Mouse (Mus musculus) embryonic fibroblast, embryonic 13.5 days (primary cell): ENCODE data around the gene Fcgr1. TPM values are rescaled to one million over a fixed set of nuclear protein-coding genes. Genes with fewer than 3 reads are reported as not detected.

Source experiments
- H3K27ac ChIP-seq: 2 replicates; pipeline ENCODE4 v1.5.1; 2012; ENCODE audit warnings: low read length, control low read depth, inconsistent platforms; ENCODE audit not compliant: insufficient read depth
- H3K4me1 ChIP-seq: 2 replicates; pipeline ENCODE4 v1.6.1; 2011; ENCODE audit warnings: low read length; ENCODE audit not compliant: control insufficient read depth, insufficient read depth
- H3K4me3 ChIP-seq: 2 replicates; pipeline ENCODE4 v1.5.1; 2011; ENCODE audit warnings: mild to moderate bottlenecking, control low read depth, low read length; ENCODE audit not compliant: insufficient read depth
- CTCF ChIP-seq: IDR thresholded peaks from 2 replicates; pipeline ENCODE4 v1.5.1; 2011; ENCODE audit warnings: mild to moderate bottlenecking, control low read depth, low read length, moderate library complexity, borderline replicate concordance; ENCODE audit not compliant: insufficient read depth
- POLR2A ChIP-seq: IDR thresholded peaks from 2 replicates; pipeline ENCODE4 v1.6.1; 2011; ENCODE audit warnings: low read depth, mild to moderate bottlenecking, control low read depth, low read length, moderate library complexity
- polyA plus RNA-seq: library from polyadenylated mRNA; stranded (reverse); fragments of >200 nt; gene quantifications from 2 replicates; pipeline ENCODE4 v1.2.4, GENCODE M21; 2011; ENCODE audit warnings: low read depth; ENCODE audit not compliant: missing spikeins, insufficient read length

The Fcgr1 gene
- polyA plus RNA-seq, 1 experiment: 0.61 TPM

- TF ChIP-seq POLR2A (no peak), CTCF (no peak)
- Histone ChIP-seq H3K27ac (no peak overlapping the region), H3K4me3 (peak overlapping the region; percentile 52), H3K4me1 (no peaks in the 10 kb centered on the region)
Observed at GRCm38 (mm10) chr3:96334175-96335162, 40.7 kb upstream of the Fcgr1 start.

DNA sequence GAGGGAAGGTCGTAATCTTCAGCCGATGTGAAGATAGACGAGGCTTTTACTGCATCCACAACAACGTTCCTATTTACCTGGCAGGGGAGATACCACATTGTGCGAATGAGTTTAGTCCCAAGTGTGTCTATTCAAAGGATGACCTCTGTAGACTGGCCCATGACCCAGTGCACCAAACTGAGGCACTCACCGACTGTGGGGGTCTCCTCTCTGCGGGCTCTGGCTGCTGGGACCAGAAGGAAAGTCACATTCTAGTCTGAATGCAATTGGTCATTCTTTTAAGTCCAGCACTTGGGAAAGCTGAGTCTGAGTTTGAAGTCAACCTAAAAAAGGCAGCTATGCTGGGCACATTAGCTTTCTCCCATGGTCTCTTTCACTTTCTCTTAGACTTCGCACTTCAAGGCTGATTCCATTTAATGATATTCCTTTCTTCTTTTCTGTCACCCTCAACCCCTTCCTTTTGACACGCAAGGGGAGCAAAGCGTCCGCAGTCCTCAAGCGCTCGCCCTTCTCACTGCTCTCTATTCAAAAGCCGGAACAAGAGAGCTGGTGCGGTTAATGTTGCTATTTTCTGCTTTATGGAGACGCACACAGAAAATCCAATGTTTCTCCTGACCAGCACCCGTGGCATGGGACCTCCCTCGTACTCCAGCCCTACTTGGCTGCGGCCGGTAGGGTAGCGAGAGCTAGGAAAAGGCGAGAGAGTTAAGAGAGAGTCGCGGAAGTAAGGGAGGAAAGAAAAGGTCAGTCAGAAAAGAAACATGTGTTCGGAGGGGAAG, 39.8 kb upstream of the Fcgr1 start:
- Histone ChIP-seq H3K4me3 (peak overlapping the region; percentile 52), H3K27ac (no peak overlapping the region), H3K4me1 (peaks cover 3% of the 10 kb centered on the region)
- TF ChIP-seq POLR2A: no peak
- no peak for TF ChIP-seq CTCF

DNA sequence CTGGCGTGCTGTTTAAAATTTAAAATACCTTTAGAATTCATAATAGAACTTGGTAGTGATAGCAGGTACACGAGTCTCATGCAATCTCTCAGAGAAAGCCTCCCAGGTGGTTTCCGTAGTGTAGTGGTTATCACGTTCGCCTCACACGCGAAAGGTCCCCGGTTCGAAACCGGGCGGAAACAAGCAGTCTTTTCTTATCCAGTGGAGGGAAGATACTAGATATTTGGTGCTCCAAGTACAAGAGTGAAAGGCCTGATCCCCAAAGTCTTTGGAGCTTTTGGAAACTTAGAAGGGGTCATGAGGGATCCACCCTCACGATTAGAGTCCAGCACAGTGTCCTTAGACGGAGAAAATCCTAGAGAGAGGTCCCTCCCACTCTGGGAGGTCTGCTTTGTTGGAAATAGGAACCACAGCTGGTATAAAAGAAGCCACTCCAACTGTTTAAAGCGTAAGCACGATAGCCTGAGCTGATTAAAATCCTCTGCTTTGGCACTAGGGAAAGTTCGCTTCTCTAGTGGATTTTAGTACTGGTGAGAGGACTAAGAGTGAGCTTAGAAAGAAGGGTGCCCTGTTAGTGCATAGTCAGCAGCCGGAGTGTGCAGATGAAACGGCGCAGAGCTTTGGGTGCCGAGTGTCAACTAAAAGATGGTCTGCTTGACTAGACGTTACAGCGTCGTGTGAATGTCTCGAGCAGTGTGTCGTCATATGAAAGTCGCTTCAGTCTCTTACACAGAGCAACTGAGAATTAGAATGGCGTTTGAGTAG, 39.0 kb upstream of the Fcgr1 start:
- Histone ChIP-seq H3K4me1 (peaks cover 3% of the 10 kb centered on the region), H3K27ac (no peak overlapping the region), H3K4me3 (peak overlapping the region; percentile 52)
- TF ChIP-seq CTCF: no peak
- TF ChIP-seq POLR2A: no peak

- H3K4me3 ChIP-seq: no peak overlapping the region; the same call in 1 of the 2 replicates
- peaks cover 3% of the 10 kb centered on the region for H3K4me1 ChIP-seq
- TF ChIP-seq CTCF (no peak), POLR2A (no peak)
- no peak overlapping the region for H3K27ac ChIP-seq
Observed at GRCm38 (mm10) chr3:96332000-96332399, 38.2 kb upstream of the Fcgr1 start.

- TF ChIP-seq POLR2A (no peak), CTCF (no peak)
- no peak overlapping the region for H3K27ac ChIP-seq
- no peak overlapping the region for H3K4me3 ChIP-seq
- peaks cover 3% of the 10 kb centered on the region for H3K4me1 ChIP-seq
Observed at GRCm38 (mm10) chr3:96331438-96331837, 37.7 kb upstream of the Fcgr1 start.

GRCm38 (mm10) chr3:96330603-96331002, 36.8 kb upstream of the Fcgr1 start:
- Histone ChIP-seq H3K4me3 (no peak overlapping the region), H3K4me1 (peaks cover 3% of the 10 kb centered on the region), H3K27ac (no peak overlapping the region)
- TF ChIP-seq POLR2A (no peak), CTCF (no peak)

- Histone ChIP-seq H3K4me3 (no peak overlapping the region), H3K27ac (no peak overlapping the region), H3K4me1 (peaks cover 3% of the 10 kb centered on the region)
- TF ChIP-seq CTCF (no peak), POLR2A (no peak)
Observed at GRCm38 (mm10) chr3:96330181-96330580, 36.4 kb upstream of the Fcgr1 start.

DNA sequence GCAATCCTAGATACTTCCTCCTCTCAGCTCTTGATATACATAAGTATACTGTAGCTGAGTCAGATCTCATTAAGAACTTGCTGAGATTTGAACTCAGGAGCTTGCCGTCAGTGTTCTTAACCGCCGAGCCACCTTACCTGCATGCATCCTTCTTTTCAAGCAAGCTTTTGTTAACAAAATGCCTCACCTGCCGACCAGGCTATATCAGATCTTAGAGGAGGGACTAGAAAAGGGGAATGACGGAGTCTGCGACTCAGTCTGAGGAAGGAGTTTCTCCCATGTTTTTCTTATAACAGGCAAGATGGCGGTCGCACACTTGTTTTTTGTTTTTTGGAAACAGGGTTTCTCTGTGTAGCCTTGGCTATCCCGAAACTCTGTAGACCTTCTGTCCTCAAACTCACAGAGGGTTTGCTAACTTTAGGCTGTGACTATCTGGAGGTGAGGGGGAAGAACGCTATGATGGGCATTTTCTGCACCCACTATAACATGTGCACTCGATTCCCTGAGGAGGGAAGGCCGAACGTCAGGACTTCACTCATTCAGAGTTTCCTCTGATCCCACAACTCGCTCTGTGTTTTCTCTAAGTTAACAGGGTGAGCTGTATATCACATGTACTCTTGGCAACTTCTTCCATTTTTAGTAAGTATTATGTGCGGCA, 35.1 kb upstream of the Fcgr1 start:
- Histone ChIP-seq H3K4me3 (peak overlapping the region; percentile 32; the same call in 1 of the 2 replicates), H3K27ac (no peak overlapping the region), H3K4me1 (peaks cover 3% of the 10 kb centered on the region)
- TF ChIP-seq POLR2A (peak; percentile 16; the same call in 1 of the 2 replicates), CTCF (no peak)
